Mouse (Mus musculus): ENCODE results near the gene Elovl3. TPM values are rescaled to one million over a fixed set of nuclear protein-coding genes. Genes with fewer than 3 reads are reported as not detected.
"Not testable (repeated sequence)": the region's sequence is repeated elsewhere in the genome, so short reads cannot be mapped to it uniquely, and the experiment has no call there.

The Elovl3 gene
- total RNA-seq, 2 experiments from 2014 or later: not detected

- DNase-seq (ENCODE audit: low spot score in 2 of 2): peak; percentile 81 to 91
These were observed 3.6 kb downstream of the Elovl3 start for GRCm38 (mm10) chr19:46135297-46135696.

GRCm38 (mm10) chr19:46135789-46136638 is 4.3 kb downstream of the Elovl3 start:
- peak; percentile 45 to 70 for DNase-seq (ENCODE audit: low spot score in 2 of 2)

DNA sequence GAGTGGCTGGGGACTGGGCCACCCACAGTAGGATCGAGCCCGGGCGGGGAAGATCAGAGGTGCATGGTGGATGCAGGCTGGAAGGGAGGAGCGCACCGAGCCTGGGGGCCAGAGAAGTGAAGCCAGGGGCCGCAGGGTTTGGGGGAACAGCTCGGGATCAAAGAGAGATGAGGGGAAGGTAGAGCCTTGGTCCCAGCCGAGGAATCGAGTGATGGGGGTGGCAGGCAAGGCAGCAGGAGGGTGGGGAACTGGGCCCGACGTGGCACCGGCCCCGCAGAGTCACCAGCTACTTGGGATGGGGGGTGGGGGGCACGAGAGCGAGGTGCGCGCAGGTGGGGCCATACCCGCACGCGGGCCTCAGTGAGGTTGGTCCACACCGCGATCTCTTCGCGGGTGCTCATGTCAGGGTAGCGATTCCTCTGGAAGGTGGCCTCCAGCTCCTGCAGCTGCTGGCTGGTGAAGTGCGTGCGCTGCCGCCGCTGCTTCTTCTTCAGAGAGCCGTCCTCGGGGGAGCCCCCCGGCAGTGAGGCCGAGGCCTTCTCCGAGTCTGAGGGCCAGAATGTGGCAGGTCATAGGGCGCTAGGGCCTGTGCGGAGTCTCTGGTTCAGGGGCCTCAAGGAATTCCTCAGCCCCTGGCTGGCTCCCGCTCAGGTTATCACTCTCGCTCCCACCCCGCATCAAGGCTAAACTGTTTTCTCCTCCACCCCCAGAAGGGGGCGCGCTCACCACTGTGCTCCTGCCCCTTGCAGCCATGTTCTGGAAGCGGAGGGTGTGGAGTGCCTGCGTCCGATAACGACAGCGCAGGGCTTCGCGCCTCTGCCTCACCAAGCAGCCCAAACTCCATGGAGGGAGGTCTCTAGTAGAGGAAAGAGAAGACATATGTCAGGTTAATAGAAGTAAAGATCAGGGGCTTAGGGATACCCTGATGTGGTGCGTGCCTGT is 5.2 kb downstream of the Elovl3 start:
- peak; percentile 50 to 63 for DNase-seq (ENCODE audit: low spot score in 2 of 2)

- no peak for DNase-seq (ENCODE audit: low spot score in 2 of 2)
These were observed 8.6 kb downstream of the Elovl3 start for GRCm38 (mm10) chr19:46140324-46140723.

DNA sequence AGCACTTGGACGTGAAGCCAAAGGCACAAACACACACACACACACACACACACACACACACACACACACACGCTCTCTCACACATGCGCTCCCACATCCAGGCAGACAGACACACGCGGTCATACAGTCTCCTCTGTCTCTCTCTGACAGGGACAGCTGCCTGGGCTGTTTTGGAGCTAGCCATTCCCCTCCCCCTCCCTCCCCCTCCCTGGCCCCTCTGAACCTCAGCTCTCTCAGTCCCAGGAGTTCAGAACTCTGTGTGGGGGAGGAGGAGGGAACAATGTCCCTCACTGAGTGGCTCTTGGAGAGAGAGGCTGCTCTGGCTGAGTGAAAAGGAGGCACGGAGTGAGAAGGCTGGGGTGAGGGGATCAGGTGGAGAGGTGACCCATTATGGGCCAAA is 9.4 kb downstream of the Elovl3 start:
- DNase-seq (ENCODE audit: low spot score in 2 of 2): peak in 1 of 2 experiments; percentile 42

DNA sequence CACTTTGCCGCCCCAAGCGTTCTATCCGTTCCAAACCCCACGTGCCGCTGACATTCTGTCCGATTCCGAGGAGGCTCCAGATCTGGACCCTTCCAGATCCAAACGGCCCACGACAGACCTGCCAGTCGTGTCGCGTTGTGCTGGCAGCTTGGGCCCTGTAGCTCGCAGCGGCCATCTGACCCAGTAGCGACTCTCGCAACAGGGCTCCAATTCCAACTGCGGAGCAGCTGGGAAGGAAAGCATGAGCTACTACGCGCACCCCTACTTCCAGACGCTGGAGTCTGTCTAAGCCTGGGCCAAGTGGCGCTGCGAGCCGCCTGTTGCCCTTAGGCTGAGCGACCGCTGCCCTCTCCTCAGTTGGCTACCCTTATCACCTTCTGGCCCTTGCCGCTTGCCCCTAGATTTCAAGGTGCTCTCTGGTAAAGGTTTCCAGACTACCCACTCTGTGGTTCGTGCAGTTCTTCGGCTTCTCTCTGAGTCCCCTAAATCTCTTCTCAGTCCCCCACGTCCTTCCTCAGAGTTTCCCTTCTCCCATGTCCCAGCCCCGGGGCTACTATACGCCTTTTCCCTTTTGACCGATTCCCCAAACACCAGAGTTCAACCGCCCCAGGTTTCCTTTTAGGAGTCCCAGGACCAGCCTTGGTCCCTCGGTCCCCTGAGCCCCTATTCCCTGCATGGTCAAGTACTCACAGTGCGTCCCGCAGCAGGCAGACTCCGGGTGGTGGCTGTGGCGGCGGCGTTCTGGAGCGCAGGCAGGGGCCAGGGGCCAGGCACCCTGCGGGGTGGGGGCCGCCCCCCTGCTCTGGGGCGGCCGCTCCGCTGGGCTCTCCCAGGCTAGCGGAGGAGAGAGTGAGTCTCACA is 16.0 kb downstream of the Elovl3 start, which contains the start of gene Pitx3:
TSS of gene Pitx3 (minus strand) at position 816 of the 861 bp plus-strand sequence.
- DNase-seq (ENCODE audit: low spot score in 2 of 2): peak; percentile 27 to 47

DNA sequence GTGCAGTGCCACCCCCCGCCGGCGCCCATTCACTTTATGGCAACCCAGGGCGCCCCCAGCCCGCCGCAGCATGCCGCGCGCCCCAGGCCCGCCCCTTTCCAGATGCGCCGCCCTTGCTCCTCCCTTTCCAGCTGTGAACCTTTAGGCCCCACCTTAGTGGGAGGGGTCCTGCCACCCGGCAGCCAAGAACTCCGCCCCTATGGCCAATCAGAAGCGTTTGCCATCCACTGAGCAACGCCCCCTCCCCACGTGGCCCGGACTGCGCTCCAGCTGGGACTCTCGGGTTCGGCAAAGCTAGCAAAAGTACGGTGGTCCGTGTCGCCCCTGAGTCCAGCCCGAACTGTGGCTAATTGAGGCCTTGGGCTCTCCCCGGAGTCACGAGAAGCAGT is 16.7 kb downstream of the Elovl3 start:
- DNase-seq (ENCODE audit: low spot score in 2 of 2): peak; percentile 78 to 91

DNA sequence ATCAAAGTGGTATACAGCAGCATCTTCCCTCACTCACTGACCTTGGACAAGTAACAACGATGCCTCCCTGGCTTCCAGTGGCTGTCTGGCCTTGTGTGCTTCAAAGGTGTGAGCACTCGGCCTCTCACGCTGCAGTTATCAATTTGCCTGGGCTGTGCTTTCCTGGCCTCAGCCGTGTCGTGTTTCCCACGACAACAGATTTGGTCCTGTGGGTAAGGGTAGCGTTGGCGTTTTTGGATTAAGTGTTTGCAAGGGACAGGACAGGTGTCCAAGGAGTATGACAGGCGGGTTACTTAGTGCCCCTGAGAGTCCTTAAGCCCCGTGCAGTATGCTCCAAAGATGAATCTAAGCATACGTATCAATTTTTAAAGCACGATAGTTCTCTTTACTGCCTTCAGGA is 17.4 kb downstream of the Elovl3 start:
- no peak for DNase-seq (ENCODE audit: low spot score in 2 of 2)

DNA sequence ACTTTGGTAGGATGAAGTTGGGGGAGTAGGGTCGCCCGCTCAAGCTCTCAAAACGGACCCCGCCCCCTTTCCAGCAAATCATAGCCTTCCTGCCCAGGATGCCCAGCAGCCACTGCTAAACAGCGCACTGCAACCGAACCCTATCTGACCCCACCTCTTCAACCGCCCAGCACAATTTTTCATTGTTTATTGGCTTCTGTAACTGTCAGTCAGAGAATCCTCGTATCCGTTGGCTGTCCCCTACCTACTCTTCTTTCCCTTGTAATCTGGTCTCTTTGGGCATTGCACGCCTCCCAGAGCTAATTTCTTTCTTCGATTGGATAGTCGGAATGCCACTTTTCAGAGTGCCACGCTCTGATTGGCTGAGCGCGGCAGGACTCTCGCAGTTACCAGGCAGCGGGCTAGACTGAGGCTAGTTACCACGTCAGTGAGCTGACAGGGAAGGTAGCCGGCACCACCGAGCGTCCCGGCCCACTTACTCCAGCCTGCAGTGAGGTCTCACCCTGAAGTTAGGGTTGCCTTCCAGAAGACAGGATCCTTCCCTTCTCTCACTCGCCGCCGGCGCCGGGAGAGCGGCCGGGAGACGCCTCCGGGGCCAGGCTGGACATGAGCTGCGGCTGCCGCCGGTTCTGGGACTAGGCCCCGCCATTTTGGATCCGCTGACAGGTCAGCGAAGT is 20.6 kb downstream of the Elovl3 start, which contains the start of gene Gbf1:
TSS of gene Gbf1 (plus strand) at position 383 of the 677 bp plus-strand sequence.
- DNase-seq (ENCODE audit: low spot score in 2 of 2): peak; percentile 74 to 87

DNA sequence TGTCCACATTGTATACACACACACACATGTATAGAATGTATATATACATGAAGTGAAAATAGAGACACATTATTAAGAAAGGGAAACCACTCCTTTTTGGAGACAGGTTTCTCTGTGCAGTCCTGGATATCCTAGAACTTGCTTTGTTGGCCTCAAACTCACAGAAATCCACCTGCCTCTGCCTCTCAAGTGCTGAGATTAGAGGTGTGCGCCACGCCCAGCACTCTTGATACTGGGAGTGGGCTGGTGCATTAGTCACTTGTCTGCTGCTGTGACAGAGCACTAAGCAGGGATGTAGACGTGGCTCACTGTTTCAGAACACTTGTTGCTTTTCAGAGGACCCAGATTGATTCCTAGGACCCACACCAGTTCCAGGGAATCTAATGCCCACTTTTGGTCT is 34.3 kb downstream of the Elovl3 start:
- no peak for DNase-seq (ENCODE audit: low spot score in 2 of 2)

- not testable (repeated sequence) for DNase-seq (ENCODE audit: low spot score in 2 of 2)
These were observed 35.5 kb downstream of the Elovl3 start for GRCm38 (mm10) chr19:46167169-46167568.

GRCm38 (mm10) chr19:46169396-46169795 is 37.7 kb downstream of the Elovl3 start:
- DNase-seq (ENCODE audit: low spot score in 2 of 2): no peak

GRCm38 (mm10) chr19:46169913-46170312 is 38.2 kb downstream of the Elovl3 start:
- DNase-seq (ENCODE audit: low spot score in 2 of 2): no peak

DNA sequence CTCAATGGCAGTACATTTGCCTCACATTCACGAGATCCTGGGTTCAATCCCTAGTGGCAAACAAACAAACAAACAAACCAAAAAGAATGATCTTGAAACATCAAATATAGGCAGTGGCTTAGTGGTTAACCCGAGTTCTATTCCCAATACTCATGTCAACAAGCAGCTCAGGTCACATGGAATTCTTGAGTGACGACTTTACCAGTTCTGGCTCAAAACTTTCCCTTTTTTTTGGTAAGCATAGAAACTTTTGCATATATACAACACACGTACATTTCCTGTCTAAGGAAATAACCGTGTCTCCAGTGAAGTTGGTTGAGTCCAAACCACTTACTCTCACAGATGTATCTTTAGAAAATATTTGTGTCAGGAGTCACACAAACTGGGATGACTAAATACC is 40.8 kb downstream of the Elovl3 start:
- no peak for DNase-seq (ENCODE audit: low spot score in 2 of 2)

DNA sequence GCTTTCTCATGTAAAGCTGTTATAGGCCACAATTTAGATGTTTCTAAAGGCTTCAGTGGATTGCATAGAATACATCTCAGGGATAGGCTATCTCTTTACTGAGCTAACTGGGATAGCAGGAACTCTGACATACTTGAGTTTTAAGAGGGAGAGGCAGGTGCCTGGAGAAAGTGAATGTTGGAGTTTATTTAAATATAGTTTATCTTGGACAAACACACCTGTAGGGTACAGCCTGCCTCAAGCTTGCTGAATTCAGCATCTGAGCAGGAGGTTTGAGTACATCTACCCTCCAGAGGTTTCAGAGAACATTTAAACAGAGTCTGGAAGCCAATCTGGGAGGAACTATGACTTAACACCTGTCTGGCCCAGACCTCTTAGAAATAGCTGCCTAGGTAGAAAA is 43.5 kb downstream of the Elovl3 start:
- DNase-seq (ENCODE audit: low spot score in 2 of 2): no peak

DNA sequence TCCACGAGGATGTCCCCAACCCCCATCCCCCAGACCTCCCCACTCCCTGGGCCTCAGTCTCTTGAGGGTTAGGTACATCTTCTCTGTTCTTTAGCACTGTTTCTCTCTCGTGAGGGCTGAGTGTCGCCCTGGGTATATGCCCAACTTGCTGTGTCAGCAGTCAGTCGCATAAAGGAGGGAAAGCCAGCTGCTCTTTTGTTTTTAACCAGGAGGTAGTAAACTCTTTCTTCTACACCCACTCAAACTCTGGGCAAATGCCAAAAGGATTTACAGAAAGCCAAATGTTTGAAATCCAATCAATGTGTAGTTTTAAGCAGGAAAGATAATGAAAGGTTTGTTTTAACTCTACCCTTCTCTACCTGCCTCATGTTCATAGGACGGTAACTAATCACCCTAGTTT is 45.3 kb downstream of the Elovl3 start:
- no peak for DNase-seq (ENCODE audit: low spot score in 2 of 2)

- DNase-seq (ENCODE audit: low spot score in 2 of 2): no peak
These were observed 48.6 kb downstream of the Elovl3 start for GRCm38 (mm10) chr19:46180274-46180673.

- no peak for DNase-seq (ENCODE audit: low spot score in 2 of 2)
These were observed 50.5 kb downstream of the Elovl3 start for GRCm38 (mm10) chr19:46182241-46182640.
